Mouse (Mus musculus) erythroblast, embryonic 14.5 days (primary cell): ENCODE data around the gene Gm8797. TPM values are rescaled to one million over a fixed set of nuclear protein-coding genes. Genes with fewer than 3 reads are reported as not detected.
"Not testable (repeated sequence)": the region's sequence is repeated elsewhere in the genome, so short reads cannot be mapped to it uniquely, and the experiment has no call there.

ENCODE experiments used
- H3K27me3 ChIP-seq: 2 replicates; pipeline ENCODE4 v1.6.1; 2012; ENCODE audit warnings: inconsistent platforms; ENCODE audit not compliant: control insufficient read depth
- H3K36me3 ChIP-seq: 2 replicates; pipeline ENCODE4 v1.6.1; 2012; ENCODE audit warnings: mild to moderate bottlenecking, inconsistent platforms; ENCODE audit not compliant: control insufficient read depth
- H3K4me1 ChIP-seq: 2 replicates; pipeline ENCODE4 v1.6.1; 2012; ENCODE audit warnings: inconsistent platforms; ENCODE audit not compliant: control insufficient read depth
- H3K4me3 ChIP-seq: replicated peaks from 2 replicates; pipeline ENCODE3; 2012; ENCODE audit warnings: moderate library complexity, mild to moderate bottlenecking, inconsistent platforms
- H3K9me3 ChIP-seq: 2 replicates; pipeline ENCODE4 v1.6.1; 2012; ENCODE audit warnings: low read length, inconsistent platforms, mixed read lengths; ENCODE audit not compliant: control insufficient read depth
- GATA1 ChIP-seq: IDR thresholded peaks from 2 replicates; pipeline ENCODE4 v1.6.1; 2012; ENCODE audit warnings: low read length, inconsistent platforms, mixed read lengths
- TAL1 ChIP-seq: IDR thresholded peaks from 3 replicates; pipeline ENCODE4 v1.6.1; 2012; ENCODE audit warnings: low read length, inconsistent platforms, mixed read lengths
- polyA plus RNA-seq: library from polyadenylated mRNA; stranded (reverse); fragments of >175 nt; gene quantifications from 2 replicates; pipeline ENCODE4 v1.2.3, GENCODE M21; 2012

Gm8797 gene
- polyA plus RNA-seq = 0.60 and 0.80 TPM in 2 replicates

DNA sequence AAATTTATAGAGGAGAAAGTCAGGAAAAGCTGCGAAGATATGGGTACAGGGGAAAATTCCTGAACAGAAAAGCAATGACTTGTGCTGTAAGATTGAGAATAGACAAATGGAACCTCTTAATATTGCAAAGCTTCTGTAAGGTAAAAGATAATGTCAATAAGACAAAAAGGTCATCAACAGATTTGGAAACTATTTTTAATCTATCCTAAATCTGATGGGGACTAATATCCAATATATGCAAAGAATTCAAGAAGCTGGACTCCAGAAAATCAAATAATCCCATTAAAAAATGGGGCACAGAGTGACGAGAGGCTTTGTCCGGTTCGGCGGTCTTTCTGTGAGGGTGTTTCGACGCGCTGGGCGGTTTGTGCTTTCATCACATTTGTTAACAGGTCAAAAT, at the start of gene Gm8797:
Gene Gm8797, plus strand, starts transcription at position 301 of the 400 bp plus-strand sequence.
- H3K27me3 ChIP-seq, H3K36me3 ChIP-seq, H3K4me1 ChIP-seq, H3K4me3 ChIP-seq, H3K9me3 ChIP-seq: not testable (repeated sequence)

DNA sequence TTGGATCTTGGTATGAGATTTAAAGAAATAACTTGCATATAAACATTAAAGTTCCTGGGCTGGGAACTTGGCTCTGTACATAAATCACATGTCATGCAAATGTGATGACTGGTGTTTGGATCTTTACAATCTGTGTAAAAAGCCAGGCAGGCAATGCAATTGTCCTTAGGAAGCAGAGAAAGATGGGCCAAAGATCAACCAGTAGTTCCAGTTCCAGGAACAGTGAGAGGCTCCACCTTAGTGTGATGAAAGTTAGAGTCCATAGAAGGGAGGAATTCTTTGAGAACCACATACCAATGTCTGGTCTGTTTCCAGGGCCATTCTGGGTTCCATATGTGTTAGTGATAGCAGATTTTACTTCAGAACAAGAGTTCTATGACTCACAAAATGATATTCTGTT, 36.1 kb upstream of the Gm8797 start:
- no peak for TF ChIP-seq GATA1
- TF ChIP-seq TAL1 = no peak
- no peaks in the 10 kb centered on the region for H3K4me1 ChIP-seq

DNA sequence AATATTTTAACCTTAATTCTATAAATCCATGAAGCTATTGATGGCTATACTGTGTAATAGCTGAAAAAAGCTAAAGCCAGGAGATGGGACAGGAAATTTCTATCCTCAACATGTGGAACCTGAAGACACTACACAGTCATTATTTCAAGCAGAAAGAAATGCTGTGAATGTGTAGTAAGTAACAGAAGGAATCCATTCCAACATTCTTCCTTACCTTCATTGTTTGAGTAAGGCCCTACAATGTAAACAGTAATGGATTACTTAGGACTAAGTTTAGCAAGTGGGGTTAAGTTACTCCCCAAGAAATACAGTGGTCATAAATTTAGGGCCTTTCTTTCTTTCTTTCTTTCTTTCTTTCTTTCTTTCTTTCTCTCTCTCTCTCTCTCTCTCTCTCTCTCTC, 17.7 kb upstream of the Gm8797 start:
- TF ChIP-seq GATA1 (no peak), TAL1 (no peak)
- Histone ChIP-seq H3K4me1 (no peaks in the 10 kb centered on the region), H3K9me3 (no peaks in the 10 kb centered on the region), H3K4me3 (no peak overlapping the region), H3K27me3 (no peaks in the 10 kb centered on the region), H3K36me3 (no peaks in the 10 kb centered on the region)

More for the DNA sequence above, 36.1 kb upstream of the Gm8797 start:
- Histone ChIP-seq H3K9me3 (no peaks in the 10 kb centered on the region), H3K27me3 (no peaks in the 10 kb centered on the region), H3K36me3 (no peaks in the 10 kb centered on the region), H3K4me3 (no peak overlapping the region)

- no peaks in the 10 kb centered on the region for H3K4me1 ChIP-seq
- no peaks in the 10 kb centered on the region for H3K27me3 ChIP-seq
- H3K4me3 ChIP-seq = no peak overlapping the region
- no peaks in the 10 kb centered on the region for H3K9me3 ChIP-seq
- no peaks in the 10 kb centered on the region for H3K36me3 ChIP-seq
- TF ChIP-seq TAL1 (no peak), GATA1 (no peak)
Measured at GRCm38 (mm10) chr3:5754763-5755478, 4.3 kb downstream of the Gm8797 start.

DNA sequence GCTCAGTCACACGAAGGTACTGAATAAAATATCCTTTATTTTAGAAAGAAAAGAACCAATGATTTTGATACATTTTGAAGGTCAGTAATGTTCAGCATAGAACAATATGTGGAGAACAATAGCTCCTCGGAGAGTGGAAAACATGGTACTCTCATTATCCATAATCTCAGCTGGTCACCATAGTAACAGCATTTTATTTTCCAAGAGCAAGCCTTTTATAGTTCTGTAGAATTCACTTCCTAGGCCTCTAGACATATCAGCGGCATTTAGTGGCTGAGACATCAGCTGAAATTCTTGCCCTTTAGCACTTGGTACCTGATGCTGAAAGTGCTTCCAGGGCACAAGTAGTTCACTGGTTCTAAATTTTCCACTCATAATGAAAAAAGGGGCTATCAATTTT, 15.7 kb downstream of the Gm8797 start:
- Histone ChIP-seq H3K4me3 (no peak overlapping the region), H3K27me3 (no peaks in the 10 kb centered on the region), H3K36me3 (no peaks in the 10 kb centered on the region), H3K9me3 (no peaks in the 10 kb centered on the region), H3K4me1 (no peaks in the 10 kb centered on the region)
- TF ChIP-seq GATA1 = no peak
- TF ChIP-seq TAL1 = no peak

DNA sequence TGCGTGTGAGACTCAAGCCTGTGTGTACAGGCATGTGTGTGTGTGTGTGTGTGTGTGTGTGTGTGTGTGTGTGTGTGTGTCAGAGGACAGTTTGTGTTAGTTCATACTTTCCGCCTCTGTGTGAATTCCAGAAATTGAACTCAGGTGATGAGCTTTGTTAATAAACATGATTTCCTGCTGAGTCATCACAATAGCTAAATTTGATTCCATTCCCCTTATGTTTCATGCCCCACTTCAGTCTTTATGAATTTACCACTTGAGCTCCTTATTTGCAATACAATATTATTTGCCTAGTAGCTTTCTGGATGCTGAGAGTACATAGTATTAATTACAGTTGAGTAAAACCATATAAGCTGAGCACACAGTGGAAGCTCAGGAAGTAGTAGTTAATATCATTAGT, 26.3 kb downstream of the Gm8797 start:
- TF ChIP-seq GATA1 (no peak), TAL1 (no peak)
- H3K27me3 ChIP-seq = no peaks in the 10 kb centered on the region
- no peaks in the 10 kb centered on the region for H3K4me1 ChIP-seq
- no peak overlapping the region for H3K4me3 ChIP-seq
- H3K36me3 ChIP-seq = no peaks in the 10 kb centered on the region
- no peaks in the 10 kb centered on the region for H3K9me3 ChIP-seq
